Mouse (Mus musculus): ENCODE data around the gene H2-Q10. TPM values are rescaled to one million over a fixed set of nuclear protein-coding genes. Genes with fewer than 3 reads are reported as not detected.
"Not testable (repeated sequence)": the region's sequence is repeated elsewhere in the genome, so short reads cannot be mapped to it uniquely, and the experiment has no call there.

Gene H2-Q10
- 0.15 TPM in 1 of 2 replicates, not detected in the other for polyA plus RNA-seq (2014; fragmentation: Nextera tagmentation; extraction: Ambion mirVana)

- no peaks in the 10 kb centered on the region for H3K9me3 ChIP-seq (ENCODE audit: control insufficient read depth, low read length)
- peak within 1 kb of the TSS; percentile 71 for H3K4me2 ChIP-seq (replicated peaks; ENCODE audit: low read depth, low read length)
- H3K9ac ChIP-seq (ENCODE audit: low read depth, low read length): peak within 1 kb of the TSS; percentile 31; the same call in 1 of the 2 replicates
- ATAC-seq (ENCODE audit: low FRiP score) (no peak), DNase-seq (ENCODE audit: low spot score) (peak; percentile 53)
- H3K27ac ChIP-seq (ENCODE audit: low read depth, low read length): no peak within 1 kb of the TSS
- H3K36me3 ChIP-seq (ENCODE audit: control insufficient read depth, insufficient read depth, low read length): no peaks in the 10 kb centered on the region
- peaks cover 21% of the 10 kb centered on the region for H3K27me3 ChIP-seq (ENCODE audit: control insufficient read depth, insufficient read depth, low read length)
- peak within 1 kb of the TSS; percentile 36 for H3K4me3 ChIP-seq (ENCODE audit: low read depth, low read length)
- WGBS: 2% methylated on average over 77 of the region's 80 CpGs
- H3K4me1 ChIP-seq (replicated peaks; ENCODE audit: control insufficient read depth, insufficient read depth, low read length): 0 out of 2 replicates have a peak, but pooled peaks cover 5% of the 10 kb centered on the region
Measured at GRCm38 (mm10) chr17:35469842-35470751, at the start of gene H2-Q10. Gene H2-Q10 (plus strand): TSS chr17:35470089.

GRCm38 (mm10) chr17:35420206-35420810 is 49.6 kb upstream of the H2-Q10 start:
- not testable (repeated sequence) for ATAC-seq (ENCODE audit: low FRiP score); H3K27me3 ChIP-seq (ENCODE audit: control insufficient read depth, insufficient read depth, low read length); H3K4me1 ChIP-seq (replicated peaks; ENCODE audit: control insufficient read depth, insufficient read depth, low read length); H3K27ac ChIP-seq (ENCODE audit: low read depth, low read length); H3K4me3 ChIP-seq (ENCODE audit: low read depth, low read length); H3K9me3 ChIP-seq (ENCODE audit: control insufficient read depth, low read length); H3K4me2 ChIP-seq (replicated peaks; ENCODE audit: low read depth, low read length); H3K9ac ChIP-seq (ENCODE audit: low read depth, low read length); H3K36me3 ChIP-seq (ENCODE audit: control insufficient read depth, insufficient read depth, low read length)
- 17% methylated on average over 11 of the region's 11 CpGs for WGBS
- DNase-seq (ENCODE audit: low spot score): peak; percentile 83

GRCm38 (mm10) chr17:35421331-35421730 is 48.6 kb upstream of the H2-Q10 start:
- H3K4me3 ChIP-seq (ENCODE audit: low read depth, low read length); ATAC-seq (ENCODE audit: low FRiP score); H3K36me3 ChIP-seq (ENCODE audit: control insufficient read depth, insufficient read depth, low read length); DNase-seq (ENCODE audit: low spot score); H3K27me3 ChIP-seq (ENCODE audit: control insufficient read depth, insufficient read depth, low read length); H3K9me3 ChIP-seq (ENCODE audit: control insufficient read depth, low read length); H3K9ac ChIP-seq (ENCODE audit: low read depth, low read length); H3K4me1 ChIP-seq (replicated peaks; ENCODE audit: control insufficient read depth, insufficient read depth, low read length); H3K27ac ChIP-seq (ENCODE audit: low read depth, low read length); H3K4me2 ChIP-seq (replicated peaks; ENCODE audit: low read depth, low read length): not testable (repeated sequence)
- WGBS: 92% methylated on average over 4 of the region's 4 CpGs

GRCm38 (mm10) chr17:35422360-35422759 is 47.5 kb upstream of the H2-Q10 start:
- not testable (repeated sequence) for H3K4me1 ChIP-seq (replicated peaks; ENCODE audit: control insufficient read depth, insufficient read depth, low read length); H3K4me3 ChIP-seq (ENCODE audit: low read depth, low read length); H3K9me3 ChIP-seq (ENCODE audit: control insufficient read depth, low read length); ATAC-seq (ENCODE audit: low FRiP score); H3K4me2 ChIP-seq (replicated peaks; ENCODE audit: low read depth, low read length); H3K36me3 ChIP-seq (ENCODE audit: control insufficient read depth, insufficient read depth, low read length); H3K27me3 ChIP-seq (ENCODE audit: control insufficient read depth, insufficient read depth, low read length); DNase-seq (ENCODE audit: low spot score); H3K9ac ChIP-seq (ENCODE audit: low read depth, low read length); H3K27ac ChIP-seq (ENCODE audit: low read depth, low read length)
- WGBS: 89% methylated on average over 5 of the region's 5 CpGs

- not testable (repeated sequence) for ATAC-seq (ENCODE audit: low FRiP score); H3K4me2 ChIP-seq (replicated peaks; ENCODE audit: low read depth, low read length); H3K4me1 ChIP-seq (replicated peaks; ENCODE audit: control insufficient read depth, insufficient read depth, low read length); H3K27me3 ChIP-seq (ENCODE audit: control insufficient read depth, insufficient read depth, low read length); H3K4me3 ChIP-seq (ENCODE audit: low read depth, low read length); H3K36me3 ChIP-seq (ENCODE audit: control insufficient read depth, insufficient read depth, low read length); H3K9ac ChIP-seq (ENCODE audit: low read depth, low read length); H3K27ac ChIP-seq (ENCODE audit: low read depth, low read length); DNase-seq (ENCODE audit: low spot score); H3K9me3 ChIP-seq (ENCODE audit: control insufficient read depth, low read length)
- WGBS: 77% methylated on average over 3 of the region's 3 CpGs
Measured at GRCm38 (mm10) chr17:35423131-35423810, 46.6 kb upstream of the H2-Q10 start.

GRCm38 (mm10) chr17:35424106-35424505 is 45.8 kb upstream of the H2-Q10 start:
- not testable (repeated sequence) for H3K4me1 ChIP-seq (replicated peaks; ENCODE audit: control insufficient read depth, insufficient read depth, low read length); H3K36me3 ChIP-seq (ENCODE audit: control insufficient read depth, insufficient read depth, low read length); H3K27ac ChIP-seq (ENCODE audit: low read depth, low read length); H3K9ac ChIP-seq (ENCODE audit: low read depth, low read length); H3K4me3 ChIP-seq (ENCODE audit: low read depth, low read length); H3K27me3 ChIP-seq (ENCODE audit: control insufficient read depth, insufficient read depth, low read length); H3K4me2 ChIP-seq (replicated peaks; ENCODE audit: low read depth, low read length); DNase-seq (ENCODE audit: low spot score); ATAC-seq (ENCODE audit: low FRiP score); H3K9me3 ChIP-seq (ENCODE audit: control insufficient read depth, low read length)
- WGBS: 73% methylated on average over 3 of the region's 3 CpGs

GRCm38 (mm10) chr17:35424624-35425416 is 45.1 kb upstream of the H2-Q10 start, which contains the start of gene H2-Q6:
Gene H2-Q6 (plus strand): TSS chr17:35424850.
- peak within 1 kb of the TSS; percentile 40; the same call in 1 of the 2 replicates for H3K9ac ChIP-seq (ENCODE audit: low read depth, low read length)
- not testable (repeated sequence) for H3K36me3 ChIP-seq (ENCODE audit: control insufficient read depth, insufficient read depth, low read length); H3K27me3 ChIP-seq (ENCODE audit: control insufficient read depth, insufficient read depth, low read length); H3K27ac ChIP-seq (ENCODE audit: low read depth, low read length); H3K4me1 ChIP-seq (replicated peaks; ENCODE audit: control insufficient read depth, insufficient read depth, low read length); H3K9me3 ChIP-seq (ENCODE audit: control insufficient read depth, low read length)
- H3K4me2 ChIP-seq (replicated peaks; ENCODE audit: low read depth, low read length): peak within 1 kb of the TSS; percentile 69
- 3% methylated on average over 49 of the region's 66 CpGs for WGBS
- peak within 1 kb of the TSS; percentile 36 for H3K4me3 ChIP-seq (ENCODE audit: low read depth, low read length)
- DNase-seq (ENCODE audit: low spot score): peak; percentile 66
- peak; percentile 73 for ATAC-seq (ENCODE audit: low FRiP score)

- ATAC-seq (ENCODE audit: low FRiP score) (peak; percentile 21; the same call in 1 of the 2 replicates), DNase-seq (ENCODE audit: low spot score) (peak; percentile 48)
- not testable (repeated sequence) for H3K9ac ChIP-seq (ENCODE audit: low read depth, low read length); H3K27me3 ChIP-seq (ENCODE audit: control insufficient read depth, insufficient read depth, low read length); H3K27ac ChIP-seq (ENCODE audit: low read depth, low read length); H3K4me1 ChIP-seq (replicated peaks; ENCODE audit: control insufficient read depth, insufficient read depth, low read length); H3K36me3 ChIP-seq (ENCODE audit: control insufficient read depth, insufficient read depth, low read length); H3K9me3 ChIP-seq (ENCODE audit: control insufficient read depth, low read length)
- peak overlapping the region; percentile 36; the same call in 1 of the 2 replicates for H3K4me3 ChIP-seq (ENCODE audit: low read depth, low read length)
- H3K4me2 ChIP-seq (replicated peaks; ENCODE audit: low read depth, low read length): peak overlapping the region; percentile 69
- WGBS: 17% methylated on average over 28 of the region's 28 CpGs
Measured at GRCm38 (mm10) chr17:35425474-35425873, 44.4 kb upstream of the H2-Q10 start.
